Mouse (Mus musculus) inflammation-experienced regulatory T-cells, adult 6 months (primary cell): ENCODE measurements around the gene Pcbp4. TPM values are rescaled to one million over a fixed set of nuclear protein-coding genes. Genes with fewer than 3 reads are reported as not detected.
"Not testable (repeated sequence)": the region's sequence is repeated elsewhere in the genome, so short reads cannot be mapped to it uniquely, and the experiment has no call there.

Experiments
- ATAC-seq: one replicate; pipeline ENCODE4 v1.8.0; 2017
- polyA plus RNA-seq, 3 experiments: library from polyadenylated mRNA; unstranded; fragments of 100-300 nt; shearing (Covaris generic); gene quantifications; one replicate each; pipeline ENCODE4 v1.2.1; 2017

Gene Pcbp4
- polyA plus RNA-seq, 3 experiments from 2014 or later = 4.1 to 5.0 (median 4.4) TPM

- no peak for ATAC-seq
These were observed 29.6 kb downstream of the Pcbp4 start for GRCm38 (mm10) chr9:106482578-106483115.

- no peak for ATAC-seq
These were observed 30.0 kb downstream of the Pcbp4 start for GRCm38 (mm10) chr9:106483136-106483535.

- ATAC-seq = no peak
These were observed 30.5 kb downstream of the Pcbp4 start for GRCm38 (mm10) chr9:106483606-106484005.

- no peak for ATAC-seq
These were observed 32.0 kb downstream of the Pcbp4 start for GRCm38 (mm10) chr9:106485076-106485475.

GRCm38 (mm10) chr9:106487602-106488001 is 34.5 kb downstream of the Pcbp4 start:
- ATAC-seq = not testable (repeated sequence)

- no peak for ATAC-seq
These were observed 46.6 kb downstream of the Pcbp4 start, which contains the start of gene Iqcf1 for GRCm38 (mm10) chr9:106499667-106500066. Gene Iqcf1 (plus strand): TSS chr9:106499967.

GRCm38 (mm10) chr9:106501846-106502245 is 48.8 kb downstream of the Pcbp4 start:
- ATAC-seq = no peak

GRCm38 (mm10) chr9:106504246-106504645 is 51.2 kb downstream of the Pcbp4 start:
- no peak for ATAC-seq

- no peak for ATAC-seq
These were observed 56.3 kb downstream of the Pcbp4 start for GRCm38 (mm10) chr9:106509356-106509755.

- ATAC-seq = no peak
These were observed 59.8 kb downstream of the Pcbp4 start for GRCm38 (mm10) chr9:106512729-106513450.

- no peak for ATAC-seq
These were observed 60.5 kb downstream of the Pcbp4 start for GRCm38 (mm10) chr9:106513566-106513965.

Other genes starting within 250 kb of the Pcbp4 start
- under 1 TPM in 1 of 3 experiments, not detected in 2; 0.14 TPM for gene Tlr9, start 230.7 kb upstream of the Pcbp4 start, polyA plus RNA-seq
- 10 to 100 TPM; 40.5 to 69.7 (median 54.7) TPM for gene Alas1, start 204.6 kb upstream of the Pcbp4 start, polyA plus RNA-seq
- gene Poc1a, start 172.2 kb upstream of the Pcbp4 start, polyA plus RNA-seq = 10 to 100 TPM in 1 of 3 experiments, 1 to 10 TPM in 2; 3.6 to 21.4 (median 4.8) TPM
- gene Dusp7, start 84.7 kb upstream of the Pcbp4 start, polyA plus RNA-seq = 10 to 100 TPM; 20.2 to 22.2 (median 21.4) TPM
- 1,000 to 10,000 TPM; 1,038 to 1,832 (median 1,102) TPM for gene Rpl29, start 23.8 kb upstream of the Pcbp4 start, polyA plus RNA-seq
- gene Acy1, start 15.0 kb upstream of the Pcbp4 start, polyA plus RNA-seq = 10 to 100 TPM in 1 of 3 experiments, 1 to 10 TPM in 2; 8.9 to 14.6 (median 9.4) TPM
- 10 to 100 TPM in 2 of 3 experiments, 1 to 10 TPM in 1; 6.3 to 17.6 (median 12.6) TPM for gene Abhd14b, start 5.8 kb upstream of the Pcbp4 start, polyA plus RNA-seq
- gene Abhd14a, start 5.6 kb upstream of the Pcbp4 start, polyA plus RNA-seq = 10 to 100 TPM in 2 of 3 experiments, 1 to 10 TPM in 1; 8.1 to 14.9 (median 14.4) TPM
- gene Gpr62, start 12.6 kb downstream of the Pcbp4 start, polyA plus RNA-seq = not detected
- 10 to 100 TPM; 21.5 to 34.6 (median 29.4) TPM for gene Rrp9, start 22.7 kb downstream of the Pcbp4 start, polyA plus RNA-seq
- 10 to 100 TPM; 32.4 to 68.7 (median 54.1) TPM for gene Parp3, start 23.7 kb downstream of the Pcbp4 start, polyA plus RNA-seq
- gene Iqcf1, start 46.7 kb downstream of the Pcbp4 start, polyA plus RNA-seq = not detected
- not detected for gene Iqcf5, start 61.3 kb downstream of the Pcbp4 start, polyA plus RNA-seq
- gene Iqcf3, start 108.3 kb downstream of the Pcbp4 start, polyA plus RNA-seq = not detected
- not detected for gene Iqcf4, start 117.7 kb downstream of the Pcbp4 start, polyA plus RNA-seq
- gene Iqcf6, start 173.3 kb downstream of the Pcbp4 start, polyA plus RNA-seq = not detected
- not detected for gene Grm2, start 202.8 kb downstream of the Pcbp4 start, polyA plus RNA-seq
- gene Tex264, start 232.6 kb downstream of the Pcbp4 start, polyA plus RNA-seq = 10 to 100 TPM; 23.1 to 36.9 (median 34.4) TPM